Mouse (Mus musculus): ENCODE measurements around the gene Zfhx3.

Zfhx3 gene

DNA sequence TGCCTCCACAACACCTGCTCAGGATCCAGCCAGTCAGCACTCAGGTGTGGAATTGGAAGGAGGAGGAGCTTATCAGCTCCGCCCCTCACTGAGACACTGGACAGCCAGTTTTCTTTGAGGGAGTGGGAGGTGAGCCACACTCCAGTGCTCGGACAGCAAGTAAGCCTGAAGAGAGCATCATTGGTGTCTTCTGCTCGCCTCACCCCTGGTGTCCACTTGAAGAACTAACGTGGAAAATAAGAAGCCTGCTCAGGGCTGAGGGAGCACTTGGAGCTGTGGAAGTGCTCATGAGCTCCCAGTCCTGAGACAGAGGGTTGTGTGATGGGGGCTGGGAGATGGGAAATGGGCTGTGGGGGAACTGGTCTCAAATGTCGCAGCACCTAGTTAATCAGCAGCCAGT is 988.2 kb downstream of the Zfhx3 start:
- no peak for DNase-seq (ENCODE audit: inconsistent ontology term)

GRCm38 (mm10) chr8:108931837-108932236 is 989.4 kb downstream of the Zfhx3 start:
- DNase-seq (ENCODE audit: inconsistent ontology term), result no peak

GRCm38 (mm10) chr8:108932729-108933128 is 990.3 kb downstream of the Zfhx3 start:
- DNase-seq (ENCODE audit: inconsistent ontology term), result no peak

DNA sequence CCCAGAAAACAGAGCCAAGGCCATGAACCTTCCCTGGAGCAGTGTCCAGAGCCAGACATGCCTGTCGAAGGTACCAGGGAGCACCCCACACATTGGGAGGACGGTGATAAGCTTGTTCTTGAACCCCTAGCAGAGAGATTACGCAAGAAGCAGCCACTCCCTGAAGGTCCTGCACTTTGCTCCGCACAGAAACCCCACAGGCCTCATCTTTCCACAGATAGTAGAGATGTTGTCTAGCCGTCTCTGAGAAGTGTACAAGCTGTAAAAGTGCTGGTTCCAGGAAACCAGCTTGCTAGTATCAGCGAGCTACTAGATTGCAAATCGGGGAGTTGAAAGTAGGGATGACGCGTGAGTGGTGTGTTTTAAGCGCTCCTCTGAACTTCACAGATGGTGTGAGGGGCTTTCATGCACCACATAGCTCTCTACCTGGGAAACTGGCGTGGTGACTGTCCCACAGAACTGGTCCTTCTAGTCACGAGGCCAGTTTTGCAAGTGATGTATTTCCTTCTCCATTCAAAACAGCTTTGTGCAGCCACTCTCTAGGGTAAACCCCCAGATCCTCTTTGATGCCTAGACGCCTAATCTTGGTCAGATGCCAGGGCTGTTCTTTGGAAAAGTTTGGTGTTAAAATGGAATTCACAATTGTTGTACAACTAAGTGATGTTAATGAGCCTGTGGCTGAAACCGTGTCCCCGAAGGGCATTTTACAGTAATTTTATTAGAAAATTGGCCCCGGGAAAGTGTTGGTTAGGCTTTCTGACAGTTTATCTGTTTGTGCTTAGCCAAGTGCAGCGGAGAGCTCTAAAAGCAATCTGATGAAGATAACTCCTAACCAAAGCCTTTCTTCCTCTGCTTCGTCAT is 993.6 kb downstream of the Zfhx3 start:
- DNase-seq (ENCODE audit: inconsistent ontology term), result peak; percentile 56

- no peak for DNase-seq (ENCODE audit: inconsistent ontology term)
These were observed 994.4 kb downstream of the Zfhx3 start for GRCm38 (mm10) chr8:108936695-108937448.

DNA sequence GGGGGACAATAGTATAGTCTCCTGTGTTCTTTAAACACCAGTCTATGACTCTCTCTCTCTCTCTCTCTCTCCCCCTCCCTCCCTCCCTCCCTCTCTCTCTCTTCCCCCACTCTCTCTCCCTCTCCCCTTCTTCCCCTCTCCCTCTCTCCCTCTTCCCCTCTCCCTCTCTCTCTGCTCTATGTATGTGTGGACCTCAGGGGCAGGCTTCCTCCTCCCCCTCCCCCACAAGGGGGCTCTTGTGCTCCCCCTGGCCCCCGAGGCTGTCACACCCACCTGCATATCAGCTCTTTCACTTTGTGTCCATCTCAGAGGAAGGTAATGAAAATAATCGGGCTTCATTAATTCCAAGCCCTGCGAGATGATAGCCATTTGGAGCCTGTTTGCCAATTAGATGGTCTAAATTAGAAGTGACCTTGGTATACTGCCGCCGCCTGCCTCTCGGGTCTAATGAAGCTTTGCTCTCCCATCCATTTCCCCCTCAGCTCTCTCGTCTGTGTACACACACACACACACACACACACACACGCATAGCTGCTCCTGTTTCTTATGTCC is 995.5 kb downstream of the Zfhx3 start:
- no peak for DNase-seq (ENCODE audit: inconsistent ontology term)

DNA sequence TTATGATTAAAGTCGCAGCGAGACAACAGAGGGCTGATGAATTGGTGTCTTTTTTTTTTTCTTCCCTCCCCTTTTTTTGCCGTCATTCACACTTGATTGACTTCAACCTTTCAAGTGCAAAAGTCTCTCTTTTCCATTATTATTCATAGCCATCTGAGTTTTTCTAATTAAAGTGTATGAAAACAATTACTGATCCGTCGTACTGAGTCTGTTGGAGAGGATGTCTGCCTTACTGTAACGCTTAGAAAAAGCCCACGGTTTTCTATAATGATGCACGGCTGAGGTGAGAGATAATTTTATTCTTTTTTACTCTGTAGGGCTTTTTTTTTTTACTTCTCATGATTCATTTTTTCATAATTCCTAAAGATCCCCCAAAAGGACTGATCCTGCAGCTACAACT is 1000.2 kb downstream of the Zfhx3 start:
- no peak for DNase-seq (ENCODE audit: inconsistent ontology term)

- no peak for DNase-seq (ENCODE audit: inconsistent ontology term)
These were observed 1000.7 kb downstream of the Zfhx3 start for GRCm38 (mm10) chr8:108943132-108943531.

GRCm38 (mm10) chr8:108944312-108944711 is 1001.9 kb downstream of the Zfhx3 start:
- DNase-seq (ENCODE audit: inconsistent ontology term), result no peak

DNA sequence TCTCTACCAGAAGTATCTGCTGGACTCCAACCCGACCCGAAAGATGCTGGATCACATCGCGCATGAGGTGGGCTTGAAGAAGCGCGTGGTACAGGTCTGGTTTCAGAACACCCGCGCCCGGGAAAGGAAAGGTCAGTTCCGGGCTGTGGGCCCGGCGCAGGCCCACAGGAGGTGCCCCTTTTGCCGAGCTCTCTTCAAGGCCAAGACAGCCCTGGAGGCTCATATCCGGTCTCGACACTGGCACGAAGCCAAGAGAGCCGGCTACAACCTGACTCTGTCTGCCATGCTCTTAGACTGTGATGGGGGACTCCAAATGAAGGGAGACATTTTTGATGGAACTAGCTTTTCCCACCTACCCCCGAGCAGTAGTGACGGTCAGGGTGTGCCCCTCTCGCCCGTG is 1007.9 kb downstream of the Zfhx3 start:
- no peak for DNase-seq (ENCODE audit: inconsistent ontology term)

DNA sequence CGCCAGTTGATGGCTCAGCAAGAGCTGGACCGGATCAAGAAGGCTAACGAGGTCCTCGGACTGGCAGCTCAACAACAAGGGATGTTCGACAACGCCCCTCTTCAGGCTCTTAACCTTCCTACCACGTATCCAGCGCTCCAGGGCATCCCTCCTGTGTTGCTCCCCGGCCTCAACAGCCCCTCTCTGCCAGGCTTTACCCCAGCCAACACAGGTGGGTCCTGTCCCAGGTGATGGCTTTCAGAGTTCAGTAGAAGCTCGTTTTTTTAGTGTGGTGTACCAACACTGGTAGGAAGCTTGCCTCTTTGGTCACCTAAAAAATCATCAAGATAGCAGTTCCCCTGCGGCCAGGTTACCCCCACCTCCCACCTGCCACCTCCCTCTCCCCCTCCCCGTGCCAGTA is 1009.1 kb downstream of the Zfhx3 start:
- DNase-seq (ENCODE audit: inconsistent ontology term), result no peak

- DNase-seq (ENCODE audit: inconsistent ontology term), result no peak
These were observed 1014.0 kb downstream of the Zfhx3 start for GRCm38 (mm10) chr8:108956416-108956815.

DNA sequence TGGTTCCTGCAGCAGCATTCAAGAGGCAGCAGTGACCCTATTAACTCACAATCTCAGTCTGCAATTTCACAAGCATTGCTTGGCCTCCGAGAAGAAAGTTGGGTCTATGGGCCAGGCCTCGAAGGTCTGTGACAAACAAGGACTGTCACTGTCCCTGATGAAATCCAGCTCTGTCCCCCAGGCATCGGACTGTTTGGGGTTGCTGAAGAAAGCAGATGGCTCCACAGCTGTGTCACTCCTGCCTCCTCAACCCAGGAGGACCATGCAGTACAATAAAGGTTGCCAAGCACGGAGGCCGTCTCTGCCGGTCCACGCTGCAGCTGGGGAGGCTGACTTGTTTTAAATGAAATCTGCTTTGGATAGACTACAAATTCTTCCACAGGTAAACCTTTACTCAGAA is 1020.1 kb downstream of the Zfhx3 start:
- no peak for DNase-seq (ENCODE audit: inconsistent ontology term)

DNA sequence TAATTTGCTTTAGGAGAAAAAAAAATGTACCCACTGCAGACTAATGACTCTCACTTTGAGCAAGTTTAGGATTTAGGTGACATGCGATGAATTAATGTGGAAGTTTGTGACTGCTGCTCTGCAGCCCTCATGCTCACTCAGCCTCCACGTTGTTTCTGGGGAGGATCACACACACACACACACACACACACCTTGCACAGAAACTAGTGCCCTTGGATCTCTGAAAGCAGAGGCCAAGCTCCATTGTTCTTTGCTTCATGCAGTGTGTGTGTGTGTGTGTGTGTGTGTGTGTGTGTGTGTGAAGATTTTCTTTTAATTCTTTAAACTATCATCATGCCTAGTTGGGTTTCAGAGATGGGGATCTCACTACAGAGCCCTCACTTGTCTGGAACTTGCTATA is 1020.7 kb downstream of the Zfhx3 start:
- no peak for DNase-seq (ENCODE audit: inconsistent ontology term)

GRCm38 (mm10) chr8:108966041-108966440 is 1023.6 kb downstream of the Zfhx3 start:
- DNase-seq (ENCODE audit: inconsistent ontology term), result peak; percentile 49

DNA sequence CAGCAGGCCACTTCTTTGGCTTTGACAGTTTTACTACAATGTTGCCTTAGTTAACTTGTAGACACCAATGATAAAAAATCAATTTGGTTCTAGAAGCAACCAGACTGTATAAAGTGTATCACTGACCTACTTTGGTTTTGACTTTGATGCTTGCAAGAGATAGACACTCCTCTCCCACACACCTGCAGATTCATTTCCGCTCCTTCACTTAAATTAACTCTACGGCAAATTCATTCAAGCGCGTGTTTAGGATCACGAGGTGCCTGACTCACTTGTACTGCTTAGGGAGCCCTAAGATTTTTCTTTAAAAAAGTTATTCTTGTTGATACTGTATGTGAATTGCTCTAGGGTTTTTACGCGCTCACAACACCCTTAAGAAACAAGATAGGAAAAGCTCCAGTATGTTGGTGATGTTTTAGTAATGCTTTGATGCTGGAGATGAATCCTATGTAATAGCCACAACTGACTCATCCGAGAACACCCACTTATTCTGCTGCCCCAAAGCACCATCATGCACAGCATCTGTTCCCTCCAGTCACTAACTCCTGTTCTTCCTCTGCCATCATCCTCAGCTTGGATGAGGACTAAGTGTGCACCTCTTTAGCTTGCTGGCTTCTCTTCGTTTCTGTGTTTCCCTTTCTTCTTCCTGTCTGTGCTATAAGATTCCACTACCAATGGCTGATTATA is 1031.3 kb downstream of the Zfhx3 start:
- DNase-seq (ENCODE audit: inconsistent ontology term), result no peak

- peak; percentile 21 for DNase-seq (ENCODE audit: inconsistent ontology term)
These were observed 1035.4 kb downstream of the Zfhx3 start for GRCm38 (mm10) chr8:108977693-108978361.

GRCm38 (mm10) chr8:108978362-108978750 is 1035.9 kb downstream of the Zfhx3 start:
- no peak for DNase-seq (ENCODE audit: inconsistent ontology term)

- no peak for DNase-seq (ENCODE audit: inconsistent ontology term)
These were observed 1042.5 kb downstream of the Zfhx3 start for GRCm38 (mm10) chr8:108984904-108985303.

- no peak for DNase-seq (ENCODE audit: inconsistent ontology term)
These were observed 1047.4 kb downstream of the Zfhx3 start for GRCm38 (mm10) chr8:108989841-108990240.

DNA sequence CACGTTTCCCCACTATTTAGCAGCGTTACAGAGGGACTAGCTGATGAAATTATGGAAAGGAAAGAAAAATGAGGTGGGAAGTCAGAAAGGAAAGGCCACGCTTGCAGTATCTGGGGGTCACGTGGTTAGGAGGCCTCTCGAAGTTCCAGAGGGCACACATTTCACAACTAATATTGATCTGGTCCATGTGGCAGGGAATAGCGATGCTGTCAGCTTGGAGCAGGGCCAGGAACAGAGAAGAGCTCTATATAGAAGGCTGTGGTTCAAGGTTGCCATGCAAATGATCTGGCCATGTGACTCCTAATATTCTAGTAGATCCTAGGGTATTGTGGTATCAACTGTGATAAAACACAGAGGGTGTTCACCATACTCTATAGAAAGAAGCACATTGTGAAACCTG is 1048.1 kb downstream of the Zfhx3 start:
- no peak for DNase-seq (ENCODE audit: inconsistent ontology term)

- DNase-seq (ENCODE audit: inconsistent ontology term), result no peak
These were observed 1049.0 kb downstream of the Zfhx3 start for GRCm38 (mm10) chr8:108991395-108991794.
